Mouse (Mus musculus): ENCODE measurements around the gene Sectm1b. TPM values are rescaled to one million over a fixed set of nuclear protein-coding genes. Genes with fewer than 3 reads are reported as not detected.
A peak's percentile ranks its signal among the peaks of the same experiment; 100 is the strongest.
"Not testable (repeated sequence)": the region's sequence is repeated elsewhere in the genome, so short reads cannot be mapped to it uniquely, and the experiment has no call there.

The Sectm1b gene
- polyA plus RNA-seq, 1 experiment from 2014 or later, result 0.23 TPM

DNA sequence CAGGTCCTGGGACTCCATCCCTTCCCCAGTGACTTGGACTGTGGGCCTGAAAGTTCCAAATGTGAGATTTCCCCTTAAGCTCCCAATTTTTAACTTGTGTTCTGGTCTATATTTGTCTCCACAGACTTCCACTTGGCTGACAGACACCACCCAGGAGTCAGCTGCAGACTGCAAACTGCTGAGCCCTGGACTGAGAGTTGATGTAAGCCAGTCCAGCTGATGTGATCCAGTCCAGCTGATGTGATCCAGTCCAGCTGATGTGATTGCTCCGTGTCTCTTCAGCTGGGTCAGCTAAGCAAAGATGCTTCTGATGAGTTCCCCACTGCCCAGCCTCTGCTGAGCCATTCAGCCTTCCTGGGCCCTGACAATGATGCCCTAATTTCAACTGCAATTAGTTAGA lies 11.6 kb downstream of the Sectm1b start:
- no peak overlapping the region for H3K27ac ChIP-seq (ENCODE audit: low read depth)
- no peaks in the 10 kb centered on the region for H3K27me3 ChIP-seq (ENCODE audit: insufficient read depth, low read length)
- no peak overlapping the region for H3K9ac ChIP-seq (replicated peaks)
- DNase-seq (no peak), ATAC-seq (no peak)
- no peak overlapping the region for H3K4me3 ChIP-seq (ENCODE audit: low read depth, low read length)
- no peaks in the 10 kb centered on the region for H3K36me3 ChIP-seq (replicated peaks; ENCODE audit: insufficient read depth, low read length)
- H3K4me1 ChIP-seq (ENCODE audit: insufficient read depth), result peaks cover 9% of the 10 kb centered on the region
- 55% methylated on average over 1 of the region's 1 CpGs for WGBS (ENCODE audit: insufficient replicate concordance)
- no peaks in the 10 kb centered on the region for H3K9me3 ChIP-seq (ENCODE audit: low read length)
- TF ChIP-seq EP300 (IDR thresholded peaks at IDR 0.05; ENCODE audit: low read depth), result no peak
- no peak for TF ChIP-seq CTCF (IDR thresholded peaks at IDR 0.05; ENCODE audit: low read depth)
- H3K4me2 ChIP-seq (ENCODE audit: low read depth, low read length), result no peak overlapping the region

DNA sequence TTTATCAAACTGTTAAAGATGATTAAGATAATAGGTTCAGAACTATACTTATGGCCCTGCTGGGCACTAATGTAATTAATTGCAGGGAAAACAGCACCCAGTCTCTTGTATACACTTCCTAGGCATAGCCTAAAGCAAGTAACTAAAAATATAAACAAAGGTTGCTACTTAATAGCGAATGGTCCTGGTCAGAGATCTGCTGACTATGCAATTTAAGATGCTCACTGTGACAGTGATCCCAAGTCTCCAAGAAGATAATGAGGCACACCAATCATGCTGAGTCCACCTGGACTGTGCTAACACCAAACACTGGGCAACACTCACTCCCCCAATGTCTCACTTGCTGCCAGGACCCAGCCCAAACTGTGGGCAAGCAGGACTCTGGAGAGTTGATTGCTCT lies 13.5 kb downstream of the Sectm1b start:
- H3K4me2 ChIP-seq (ENCODE audit: low read depth, low read length), result no peak overlapping the region
- H3K9me3 ChIP-seq (ENCODE audit: low read length), result no peaks in the 10 kb centered on the region
- 68% methylated on average over 1 of the region's 1 CpGs for whole genome bisulfite sequencing (ENCODE audit: insufficient replicate concordance)
- no peak for DNase-seq
- no peak for ATAC-seq
- no peak overlapping the region for H3K9ac ChIP-seq (replicated peaks)
- TF ChIP-seq EP300 (IDR thresholded peaks at IDR 0.05; ENCODE audit: low read depth) (no peak), CTCF (IDR thresholded peaks at IDR 0.05; ENCODE audit: low read depth) (no peak)
- H3K27me3 ChIP-seq (ENCODE audit: insufficient read depth, low read length), result no peaks in the 10 kb centered on the region
- no peaks in the 10 kb centered on the region for H3K36me3 ChIP-seq (replicated peaks; ENCODE audit: insufficient read depth, low read length)
- no peaks in the 10 kb centered on the region for H3K4me1 ChIP-seq (ENCODE audit: insufficient read depth)
- H3K27ac ChIP-seq (ENCODE audit: low read depth), result no peak overlapping the region
- H3K4me3 ChIP-seq (ENCODE audit: low read depth, low read length), result no peak overlapping the region

DNA sequence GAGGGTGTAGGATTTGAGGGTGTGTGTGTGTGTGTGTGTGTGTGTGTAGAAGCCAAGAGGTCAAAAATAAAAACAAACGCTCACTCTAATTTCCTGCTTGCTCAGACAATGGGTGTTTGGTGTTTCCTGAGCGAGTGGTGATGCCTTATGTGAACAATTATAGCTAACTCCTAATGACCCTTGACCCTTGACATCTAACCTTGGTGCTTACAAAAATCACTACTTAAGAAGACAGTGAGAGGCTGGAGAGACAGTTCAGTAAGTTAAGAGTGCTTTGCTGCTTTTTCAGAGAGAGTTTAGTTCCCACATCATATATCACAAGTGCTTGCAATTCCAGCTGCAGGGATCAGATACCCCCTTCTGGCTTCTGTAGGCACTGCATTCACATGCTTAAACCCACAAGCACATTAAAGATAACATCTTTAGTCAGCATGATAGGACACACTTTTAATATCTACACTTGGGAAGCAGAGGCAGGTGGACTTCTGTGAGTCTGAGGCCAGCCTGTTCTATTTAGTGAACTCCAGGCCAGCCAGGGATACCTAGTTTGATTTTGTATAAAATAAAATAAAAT lies 15.5 kb downstream of the Sectm1b start:
- no peaks in the 10 kb centered on the region for H3K27me3 ChIP-seq (ENCODE audit: insufficient read depth, low read length)
- H3K9ac ChIP-seq (replicated peaks), result no peak overlapping the region
- H3K9me3 ChIP-seq (ENCODE audit: low read length), result no peaks in the 10 kb centered on the region
- no peaks in the 10 kb centered on the region for H3K36me3 ChIP-seq (replicated peaks; ENCODE audit: insufficient read depth, low read length)
- ATAC-seq (no peak), DNase-seq (no peak)
- no peak overlapping the region for H3K4me3 ChIP-seq (ENCODE audit: low read depth, low read length)
- peak; percentile 54 for TF ChIP-seq CTCF (IDR thresholded peaks at IDR 0.05; ENCODE audit: low read depth)
- no peak for TF ChIP-seq EP300 (IDR thresholded peaks at IDR 0.05; ENCODE audit: low read depth)
- no peak overlapping the region for H3K4me2 ChIP-seq (ENCODE audit: low read depth, low read length)
- H3K27ac ChIP-seq (ENCODE audit: low read depth), result no peak overlapping the region
- H3K4me1 ChIP-seq (ENCODE audit: insufficient read depth), result no peaks in the 10 kb centered on the region
- WGBS (ENCODE audit: insufficient replicate concordance), result 46% methylated on average over 2 of the region's 2 CpGs

DNA sequence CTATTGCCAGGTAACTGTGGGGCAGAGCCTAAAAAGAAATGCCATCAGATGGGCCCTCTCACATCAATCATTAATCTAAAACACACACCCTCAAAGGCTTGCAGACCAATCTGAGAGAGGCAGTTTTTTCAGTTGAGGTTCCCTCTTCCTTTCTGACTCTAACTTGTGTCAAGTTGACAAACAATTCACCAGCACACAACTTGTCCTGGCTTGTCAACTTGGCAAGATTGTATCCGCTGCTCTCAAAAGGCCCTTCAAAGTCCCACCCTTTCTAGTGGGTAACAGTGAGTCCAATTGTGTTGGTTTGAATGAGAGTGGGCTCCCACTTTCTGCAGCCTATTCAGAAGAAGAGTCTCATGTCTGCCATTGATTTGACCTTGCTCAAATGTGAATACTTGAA lies 18.1 kb downstream of the Sectm1b start:
- Histone ChIP-seq H3K4me3 (ENCODE audit: low read depth, low read length) (no peak overlapping the region), H3K4me1 (ENCODE audit: insufficient read depth) (no peaks in the 10 kb centered on the region), H3K9ac (replicated peaks) (no peak overlapping the region), H3K27ac (ENCODE audit: low read depth) (no peak overlapping the region), H3K4me2 (ENCODE audit: low read depth, low read length) (no peak overlapping the region), H3K9me3 (ENCODE audit: low read length) (no peaks in the 10 kb centered on the region), H3K36me3 (replicated peaks; ENCODE audit: insufficient read depth, low read length) (no peaks in the 10 kb centered on the region), H3K27me3 (ENCODE audit: insufficient read depth, low read length) (no peaks in the 10 kb centered on the region)
- no peak for TF ChIP-seq EP300 (IDR thresholded peaks at IDR 0.05; ENCODE audit: low read depth)
- TF ChIP-seq CTCF (IDR thresholded peaks at IDR 0.05; ENCODE audit: low read depth), result no peak
- 65% methylated on average over 1 of the region's 1 CpGs for WGBS (ENCODE audit: insufficient replicate concordance)
- DNase-seq (no peak), ATAC-seq (no peak)

DNA sequence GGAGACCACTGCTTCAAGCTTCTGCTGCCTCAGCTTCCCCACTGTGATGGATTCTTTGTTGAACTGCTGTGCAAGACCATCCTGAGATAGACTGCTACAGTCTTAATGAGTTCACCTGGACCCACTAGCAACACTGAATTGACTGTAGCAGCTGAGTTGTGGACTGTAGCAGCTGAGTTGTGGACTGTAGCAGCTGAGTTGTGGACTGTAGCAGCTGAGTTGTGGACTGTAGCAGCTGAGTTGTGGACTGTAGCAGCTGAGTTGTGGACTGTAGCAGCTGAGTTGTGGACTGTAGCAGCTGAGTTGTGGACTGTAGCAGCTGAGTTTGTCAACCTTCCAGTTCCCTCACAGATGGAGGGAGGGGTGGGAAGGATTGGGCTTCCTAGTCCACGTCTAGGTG lies 20.3 kb downstream of the Sectm1b start:
- H3K4me3 ChIP-seq (ENCODE audit: low read depth, low read length); H3K27ac ChIP-seq (ENCODE audit: low read depth); H3K4me2 ChIP-seq (ENCODE audit: low read depth, low read length); H3K36me3 ChIP-seq (replicated peaks; ENCODE audit: insufficient read depth, low read length); ATAC-seq; H3K9ac ChIP-seq (replicated peaks); DNase-seq; H3K9me3 ChIP-seq (ENCODE audit: low read length); H3K27me3 ChIP-seq (ENCODE audit: insufficient read depth, low read length); H3K4me1 ChIP-seq (ENCODE audit: insufficient read depth): not testable (repeated sequence)
- 55% methylated on average over 1 of the region's 1 CpGs for WGBS (ENCODE audit: insufficient replicate concordance)

DNA sequence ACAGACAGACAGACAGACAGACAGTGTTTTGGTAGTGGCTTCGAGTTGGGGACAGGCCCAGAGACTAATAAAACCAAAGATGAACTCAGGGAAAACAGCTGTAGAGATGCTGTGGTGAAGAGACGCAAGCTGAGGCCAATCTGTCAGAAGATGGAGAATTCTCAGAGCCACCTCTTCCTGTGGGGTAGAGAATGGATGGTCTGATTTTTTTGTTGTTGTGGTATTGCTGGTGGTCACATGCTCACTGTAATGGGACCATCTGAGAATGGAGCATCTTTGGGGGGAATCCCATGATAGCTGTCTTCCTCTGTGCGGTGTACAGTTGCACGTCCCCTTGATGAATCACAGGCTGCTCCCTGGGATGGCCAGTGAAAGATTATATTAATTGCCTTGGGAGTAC lies 20.9 kb downstream of the Sectm1b start:
- 68% methylated on average over 4 of the region's 4 CpGs for WGBS (ENCODE audit: insufficient replicate concordance)
- no peak overlapping the region for H3K27ac ChIP-seq (ENCODE audit: low read depth)
- no peak overlapping the region for H3K4me3 ChIP-seq (ENCODE audit: low read depth, low read length)
- TF ChIP-seq CTCF (IDR thresholded peaks at IDR 0.05; ENCODE audit: low read depth) (no peak), EP300 (IDR thresholded peaks at IDR 0.05; ENCODE audit: low read depth) (no peak)
- H3K4me2 ChIP-seq (ENCODE audit: low read depth, low read length), result no peak overlapping the region
- H3K9me3 ChIP-seq (ENCODE audit: low read length), result no peaks in the 10 kb centered on the region
- no peaks in the 10 kb centered on the region for H3K36me3 ChIP-seq (replicated peaks; ENCODE audit: insufficient read depth, low read length)
- H3K9ac ChIP-seq (replicated peaks), result no peak overlapping the region
- H3K27me3 ChIP-seq (ENCODE audit: insufficient read depth, low read length), result no peaks in the 10 kb centered on the region
- DNase-seq (no peak), ATAC-seq (no peak)
- H3K4me1 ChIP-seq (ENCODE audit: insufficient read depth), result no peaks in the 10 kb centered on the region

DNA sequence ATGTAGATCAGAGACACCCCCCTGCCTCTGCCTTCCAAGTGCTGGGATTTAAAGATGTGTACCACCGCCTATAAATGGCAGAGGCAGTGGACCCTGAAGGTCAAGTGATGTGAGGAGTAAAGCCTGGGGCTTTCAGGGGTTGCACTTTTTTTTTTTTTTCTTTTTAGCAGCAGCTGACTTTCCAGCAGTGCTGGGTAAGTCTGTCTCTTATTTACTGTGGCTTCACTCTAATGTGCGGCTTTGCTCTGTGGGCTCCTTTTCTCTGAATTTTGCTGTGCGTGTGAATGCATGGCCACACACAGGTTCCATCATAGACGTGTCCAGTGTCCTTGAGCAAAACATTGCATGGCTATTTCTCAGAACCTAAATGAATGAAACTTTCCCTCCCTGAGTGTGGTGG lies 21.7 kb downstream of the Sectm1b start:
- ATAC-seq (no peak), DNase-seq (no peak)
- no peak overlapping the region for H3K4me2 ChIP-seq (ENCODE audit: low read depth, low read length)
- no peaks in the 10 kb centered on the region for H3K27me3 ChIP-seq (ENCODE audit: insufficient read depth, low read length)
- H3K36me3 ChIP-seq (replicated peaks; ENCODE audit: insufficient read depth, low read length), result no peaks in the 10 kb centered on the region
- TF ChIP-seq CTCF (IDR thresholded peaks at IDR 0.05; ENCODE audit: low read depth), result no peak
- TF ChIP-seq EP300 (IDR thresholded peaks at IDR 0.05; ENCODE audit: low read depth), result no peak
- no peak overlapping the region for H3K27ac ChIP-seq (ENCODE audit: low read depth)
- H3K4me3 ChIP-seq (ENCODE audit: low read depth, low read length), result no peak overlapping the region
- no peaks in the 10 kb centered on the region for H3K9me3 ChIP-seq (ENCODE audit: low read length)
- no peak overlapping the region for H3K9ac ChIP-seq (replicated peaks)
- no peaks in the 10 kb centered on the region for H3K4me1 ChIP-seq (ENCODE audit: insufficient read depth)
- 69% methylated on average over 4 of the region's 4 CpGs for WGBS (ENCODE audit: insufficient replicate concordance)

Measured in liver, postnatal 0 days (tissue).